Mouse (Mus musculus): ENCODE measurements around the gene Pik3r5.

GRCm38 (mm10) chr11:68401428-68401827 lies 30.5 kb upstream of the Pik3r5 start:
- no peak for TF ChIP-seq POLR2A (IDR thresholded peaks at IDR 0.05; ENCODE audit: low read depth, low read length)
- TF ChIP-seq CTCF (IDR thresholded peaks at IDR 0.05; ENCODE audit: extremely low read depth, insufficient read depth, insufficient read length, insufficient replicate concordance) = no peak
